Mouse (Mus musculus) lung, postnatal 0 days (tissue): Measurements from ENCODE around the gene Rras.

Experiments used
- CTCF ChIP-seq: IDR thresholded peaks from 2 replicates; pipeline ENCODE4 v1.5.1; 2016; ENCODE audit warnings: antibody characterized with exemption, mild to moderate bottlenecking
- EP300 ChIP-seq: IDR thresholded peaks from 2 replicates; pipeline ENCODE4 v1.6.1; 2016; ENCODE audit warnings: antibody characterized with exemption, mild to moderate bottlenecking, control low read depth

DNA sequence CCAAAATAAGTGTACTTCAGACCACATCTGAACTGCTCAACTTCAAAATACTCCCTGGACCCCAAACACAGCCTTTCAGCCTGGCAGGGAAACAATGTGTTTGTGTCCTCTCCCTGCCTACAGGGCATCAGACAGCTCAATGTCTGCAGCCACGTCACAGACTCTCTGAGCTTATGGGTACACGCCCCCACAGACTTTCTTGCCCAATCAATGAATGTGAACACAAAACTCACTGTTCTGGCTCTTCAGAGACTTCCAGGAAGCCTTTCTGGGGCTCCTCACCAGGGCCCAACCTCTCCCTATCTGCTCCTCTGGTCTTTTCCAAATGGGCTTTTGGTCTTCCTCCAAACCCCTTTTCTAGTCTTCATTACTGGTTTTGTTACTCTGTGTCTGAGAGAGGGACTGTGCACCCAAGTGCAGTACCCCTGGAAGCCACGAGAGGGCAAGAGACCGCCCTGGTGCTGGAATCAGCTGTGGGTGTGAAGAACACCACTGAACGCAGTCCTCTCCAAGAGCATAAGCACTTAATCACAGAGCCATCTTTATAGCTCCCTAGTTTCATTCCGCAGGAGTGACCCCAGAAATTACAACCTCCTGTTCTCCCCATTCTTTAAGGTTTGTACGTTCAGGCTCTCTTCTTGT, 20.1 kb downstream of the Rras start:
- no peak for TF ChIP-seq EP300
- TF ChIP-seq CTCF: peak; percentile 88
